ENCODE assay signal across 16 mouse cellular contexts in genomic region chr1:99697089-99697488, GRCm38 (mm10).
DNase-seq lines count a peak whose midpoint lies in the region; TF ChIP-seq lines count a peak whose summit lies in the region.
"Had no signal": no experiment of that assay in that cellular context is flagged by ENCODE, and none has a peak within 500 bp of the region (broad histone marks: within the 10 kb centered on the region; RNA-seq: fewer than 3 reads in every experiment).

No protein-coding gene starts in this region.

- H3K36me3 ChIP-seq in MEL (ENCODE audit: control insufficient read depth in 1 of 2, insufficient read depth in 2 of 2, low read length in 2 of 2), result no peaks in the 10 kb centered on the region; a peak in 1 of 4 replicates
- H3K36me3 ChIP-seq: G1E had no signal

- TF ChIP-seq CTCF in MEL (IDR thresholded peaks at IDR 0.05 in 2 of 3, conservative IDR thresholded peaks at IDR 0.05 in 1 of 3; ENCODE audit: control insufficient read depth in 1 of 3, insufficient read depth in 1 of 3, low read depth in 2 of 3, low read length in 3 of 3, poor library complexity in 1 of 3, severe bottlenecking in 1 of 3), result no peak

- H3K4me3 ChIP-seq in MEL (ENCODE audit: control insufficient read depth in 1 of 2, insufficient read depth in 1 of 2, low read depth in 2 of 2, low read length in 2 of 2), result no peak overlapping the region

- H3K4me1 ChIP-seq in MEL (ENCODE audit: control insufficient read depth in 1 of 2, insufficient read depth in 2 of 2, low read length in 2 of 2), result no peaks in the 10 kb centered on the region

- DNase-seq in MEL (ENCODE audit: low read depth, low spot score), result no peak
- DNase-seq in left cerebral cortex, adult 18-20 months (ENCODE audit: low spot score in 2 of 2), result no peak
- DNase-seq: adrenal gland, adult 2 months; adrenal gland, adult 8-10 months; adrenal gland, postnatal 10 days; adrenal gland, postnatal 14 days; adrenal gland, postnatal 25 days; adrenal gland, postnatal 36 days; B cell, adult 2 months; cerebellum, adult 11 months; cerebellum, adult 11-12 months; cerebellum, adult 18-20 months; cerebellum, adult 2 months; cerebellum, adult 8-10 months had no signal

- no peak for TF ChIP-seq POLR2A in MEL (IDR thresholded peaks at IDR 0.05; ENCODE audit: control insufficient read depth in 1 of 2, insufficient read depth in 1 of 2, low read depth in 1 of 2, low read length in 2 of 2, poor library complexity in 1 of 2)

- H3K79me2 ChIP-seq in MEL (ENCODE audit: control insufficient read depth, insufficient read depth, low read length, poor library complexity), result no peaks in the 10 kb centered on the region

- H3K9me3 ChIP-seq in MEL (replicated peaks; ENCODE audit: insufficient read depth, low read length), result no peaks in the 10 kb centered on the region

- no peak for TF ChIP-seq RAD21 in MEL (IDR thresholded peaks at IDR 0.05; ENCODE audit: low read depth, low read length)

- no peak overlapping the region for H3K9ac ChIP-seq in MEL (ENCODE audit: control insufficient read depth, low read depth, low read length, poor library complexity, severe bottlenecking)

- no peak for TF ChIP-seq EP300 in MEL (IDR thresholded peaks at IDR 0.05; ENCODE audit: low read depth in 1 of 2, low read length in 2 of 2)

- no peak overlapping the region for H3K27ac ChIP-seq in MEL (ENCODE audit: control insufficient read depth, low read depth, low read length)

- no peaks in the 10 kb centered on the region for H3K27me3 ChIP-seq in MEL (ENCODE audit: control insufficient read depth in 1 of 2, insufficient read depth in 2 of 2, low read length in 2 of 2)
- H3K27me3 ChIP-seq: CH12.LX had no signal

TF ChIP-seq in MEL, 35 proteins besides CTCF, POLR2A, EP300 and RAD21:
- TF ChIP-seq MYC (IDR thresholded peaks at IDR 0.05; ENCODE audit: low read depth, low read length) (no peak), ZNF384 (IDR thresholded peaks at IDR 0.05; ENCODE audit: low read depth, low read length) (peak; percentile 91)
